Mouse (Mus musculus) myocyte (in vitro differentiated cells): ENCODE data around the gene Cyp1b1. TPM values are rescaled to one million over a fixed set of nuclear protein-coding genes. Genes with fewer than 3 reads are reported as not detected.

Experiments used
- H3K27me3 ChIP-seq: one replicate; pipeline ENCODE4 v1.6.1; 2011; ENCODE audit not compliant: control insufficient read depth, insufficient read depth, insufficient read length
- H3K36me3 ChIP-seq: one replicate; pipeline ENCODE4 v1.6.1; 2011; ENCODE audit not compliant: control insufficient read depth, insufficient read depth
- H3K4me2 ChIP-seq: one replicate; pipeline ENCODE4 v1.6.1; 2011; ENCODE audit warnings: low read depth, control low read depth
- H3K4me3 ChIP-seq: one replicate; pipeline ENCODE4 v1.5.1; 2011; ENCODE audit warnings: mild to moderate bottlenecking, control low read depth, moderate library complexity
- H3K79me2 ChIP-seq: one replicate; pipeline ENCODE4 v1.6.1; 2011; ENCODE audit not compliant: control insufficient read depth, insufficient read depth
- H3ac ChIP-seq: one replicate; pipeline ENCODE4 v1.6.1; 2011; ENCODE audit not compliant: control insufficient read depth, insufficient read length
- CEBPB ChIP-seq: IDR thresholded peaks from 2 replicates; pipeline ENCODE4 v1.6.1; 2011; ENCODE audit warnings: mild to moderate bottlenecking, moderate library complexity; ENCODE audit not compliant: poor library complexity, insufficient read depth, severe bottlenecking
- E2F4 ChIP-seq: IDR thresholded peaks from one replicate; pipeline ENCODE4 v1.6.1; 2011; ENCODE audit warnings: mild to moderate bottlenecking, control low read depth, moderate library complexity; ENCODE audit not compliant: insufficient read depth
- MAX ChIP-seq: IDR thresholded peaks from one replicate; pipeline ENCODE4 v1.6.1; 2011; ENCODE audit warnings: low read depth, mild to moderate bottlenecking, control low read depth
- MYOD1 ChIP-seq, 3 experiments: IDR thresholded peaks; one replicate each; pipeline ENCODE4 v1.6.1; 2011; ENCODE audit warnings: control low read depth in 2 of 3, low read depth in 2 of 3, mild to moderate bottlenecking in 2 of 3, moderate library complexity in 1 of 3; ENCODE audit not compliant: insufficient read length in 2 of 3, control insufficient read depth in 1 of 3
- MYOG ChIP-seq, 3 experiments: IDR thresholded peaks; one replicate each; pipeline ENCODE4 v1.6.1; 2011; ENCODE audit warnings: control low read depth in 2 of 3, low read depth in 2 of 3, mild to moderate bottlenecking in 2 of 3; ENCODE audit not compliant: insufficient read length in 2 of 3, control insufficient read depth in 1 of 3, insufficient read depth in 1 of 3
- POLR2A ChIP-seq: IDR thresholded peaks from one replicate; pipeline ENCODE4 v1.6.1; 2011; ENCODE audit warnings: low read depth, mild to moderate bottlenecking, control low read depth, moderate library complexity; ENCODE audit not compliant: insufficient read length
- POLR2AphosphoS2 ChIP-seq: IDR thresholded peaks from one replicate; pipeline ENCODE4 v1.6.1; 2011; ENCODE audit warnings: low read depth, control low read depth; ENCODE audit not compliant: insufficient read length
- REST ChIP-seq: IDR thresholded peaks from one replicate; pipeline ENCODE4 v1.6.1; 2011; ENCODE audit warnings: mild to moderate bottlenecking, control low read depth, moderate library complexity; ENCODE audit not compliant: insufficient read depth, insufficient read length
- SRF ChIP-seq: IDR thresholded peaks from one replicate; pipeline ENCODE4 v1.6.1; 2011; ENCODE audit warnings: low read depth; ENCODE audit not compliant: control insufficient read depth, insufficient read length
- TCF12 ChIP-seq: IDR thresholded peaks from one replicate; pipeline ENCODE4 v1.6.1; 2011; ENCODE audit warnings: mild to moderate bottlenecking, control low read depth; ENCODE audit not compliant: poor library complexity, insufficient read depth, severe bottlenecking
- TCF3 ChIP-seq: IDR thresholded peaks from one replicate; pipeline ENCODE4 v1.6.1; 2011; ENCODE audit warnings: low read depth, control low read depth; ENCODE audit not compliant: insufficient read length
- USF1 ChIP-seq: IDR thresholded peaks from one replicate; pipeline ENCODE4 v1.6.1; 2011; ENCODE audit warnings: low read depth, mild to moderate bottlenecking, control low read depth, moderate library complexity
- polyA plus RNA-seq: library from polyadenylated mRNA; unstranded; fragments of >200 nt; fragmentation: generic; extraction: Trizol; gene quantifications from one replicate; pipeline ENCODE4 v1.2.1, GENCODE M21; 2012; ENCODE audit warnings: missing spikeins

Cyp1b1 gene
- polyA plus RNA-seq, 1 experiment, result 2.5 TPM

DNA sequence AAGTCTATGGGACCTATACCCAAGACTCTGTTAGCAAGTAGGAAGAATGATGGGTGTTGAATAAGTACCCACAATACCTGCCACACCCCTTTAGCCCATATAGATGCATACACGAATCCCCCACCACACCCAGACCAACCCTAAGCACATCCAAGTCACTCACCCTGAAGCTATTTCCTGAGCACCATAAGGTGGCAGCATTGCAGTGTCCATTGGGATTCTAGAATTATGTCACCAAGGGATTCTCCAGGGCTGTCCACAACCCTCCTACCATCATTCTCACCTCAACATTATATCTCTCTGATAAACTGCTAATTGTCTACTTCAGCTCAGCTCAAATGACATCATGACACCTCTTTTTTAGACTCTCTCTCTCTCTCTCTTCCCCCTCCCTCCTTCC, 15.7 kb downstream of the Cyp1b1 start:
- Histone ChIP-seq H3K4me3 (no peak overlapping the region), H3K4me2 (no peak overlapping the region), H3K36me3 (no peaks in the 10 kb centered on the region), H3ac (no peak overlapping the region), H3K79me2 (no peaks in the 10 kb centered on the region), H3K27me3 (no peaks in the 10 kb centered on the region)
- TF ChIP-seq TCF12, result no peak
- TF ChIP-seq MAX, result no peak
- no peak for TF ChIP-seq TCF3
- TF ChIP-seq CEBPB, result no peak
- TF ChIP-seq POLR2AphosphoS2, result no peak
- no peak for TF ChIP-seq MYOG (IDR thresholded peaks at IDR 0.05; ENCODE audit: control insufficient read depth in 1 of 3, insufficient read depth in 1 of 3, insufficient read length in 2 of 3, low read depth in 2 of 3)
- TF ChIP-seq MYOD1 (IDR thresholded peaks at IDR 0.05; ENCODE audit: control insufficient read depth in 1 of 3, insufficient read length in 2 of 3, low read depth in 2 of 3), result no peak
- no peak for TF ChIP-seq POLR2A
- no peak for TF ChIP-seq USF1

- Histone ChIP-seq H3ac (no peak overlapping the region), H3K4me2 (no peak overlapping the region), H3K4me3 (no peak overlapping the region), H3K79me2 (no peaks in the 10 kb centered on the region), H3K36me3 (no peaks in the 10 kb centered on the region), H3K27me3 (no peaks in the 10 kb centered on the region)
- TF ChIP-seq USF1 (no peak), POLR2A (no peak), POLR2AphosphoS2 (no peak), MAX (no peak), SRF (no peak), REST (no peak), TCF12 (no peak), CEBPB (no peak), MYOD1 (IDR thresholded peaks at IDR 0.05; ENCODE audit: control insufficient read depth in 1 of 3, insufficient read length in 2 of 3, low read depth in 2 of 3) (no peak), TCF3 (no peak), E2F4 (no peak), MYOG (IDR thresholded peaks at IDR 0.05; ENCODE audit: control insufficient read depth in 1 of 3, insufficient read depth in 1 of 3, insufficient read length in 2 of 3, low read depth in 2 of 3) (no peak)
These were observed 19.3 kb downstream of the Cyp1b1 start for GRCm38 (mm10) chr17:79695541-79695940.

GRCm38 (mm10) chr17:79695106-79695505, 19.8 kb downstream of the Cyp1b1 start:
- Histone ChIP-seq H3K4me2 (no peak overlapping the region), H3ac (no peak overlapping the region), H3K4me3 (no peak overlapping the region), H3K36me3 (no peaks in the 10 kb centered on the region), H3K27me3 (no peaks in the 10 kb centered on the region), H3K79me2 (no peaks in the 10 kb centered on the region)
- TF ChIP-seq MYOG (IDR thresholded peaks at IDR 0.05; ENCODE audit: control insufficient read depth in 1 of 3, insufficient read depth in 1 of 3, insufficient read length in 2 of 3, low read depth in 2 of 3), result no peak
- no peak for TF ChIP-seq USF1
- no peak for TF ChIP-seq CEBPB
- TF ChIP-seq TCF3, result no peak
- no peak for TF ChIP-seq MAX
- TF ChIP-seq E2F4, result no peak
- TF ChIP-seq TCF12, result no peak
- no peak for TF ChIP-seq POLR2A

GRCm38 (mm10) chr17:79670837-79671236, 44.0 kb downstream of the Cyp1b1 start:
- no peaks in the 10 kb centered on the region for H3K36me3 ChIP-seq

GRCm38 (mm10) chr17:79664106-79664417, 50.8 kb downstream of the Cyp1b1 start:
- H3K4me3 ChIP-seq, result no peak overlapping the region
- no peaks in the 10 kb centered on the region for H3K36me3 ChIP-seq
- no peaks in the 10 kb centered on the region for H3K79me2 ChIP-seq
- H3K27me3 ChIP-seq, result no peaks in the 10 kb centered on the region
- no peak overlapping the region for H3K4me2 ChIP-seq
- no peak overlapping the region for H3ac ChIP-seq
- no peak for TF ChIP-seq MYOG (IDR thresholded peaks at IDR 0.05; ENCODE audit: control insufficient read depth in 1 of 3, insufficient read depth in 1 of 3, insufficient read length in 2 of 3, low read depth in 2 of 3)
- no peak for TF ChIP-seq USF1
- no peak for TF ChIP-seq E2F4
- no peak for TF ChIP-seq CEBPB
- no peak for TF ChIP-seq REST
- TF ChIP-seq MYOD1 (IDR thresholded peaks at IDR 0.05; ENCODE audit: control insufficient read depth in 1 of 3, insufficient read length in 2 of 3, low read depth in 2 of 3), result no peak
- no peak for TF ChIP-seq TCF3
- no peak for TF ChIP-seq POLR2A
- TF ChIP-seq POLR2AphosphoS2, result no peak
- no peak for TF ChIP-seq SRF
- TF ChIP-seq MAX, result no peak
- TF ChIP-seq TCF12, result no peak

More at GRCm38 (mm10) chr17:79670837-79671236, 44.0 kb downstream of the Cyp1b1 start:
- Histone ChIP-seq H3K27me3 (no peaks in the 10 kb centered on the region), H3K4me2 (no peak overlapping the region), H3K79me2 (no peaks in the 10 kb centered on the region), H3K4me3 (no peak overlapping the region), H3ac (no peak overlapping the region)
- no peak for TF ChIP-seq E2F4
